Mouse (Mus musculus): ENCODE results near the gene Spcs2. TPM values are rescaled to one million over a fixed set of nuclear protein-coding genes. Genes with fewer than 3 reads are reported as not detected.

Gene Spcs2
- polyA plus RNA-seq, 1 experiment: 104 TPM

- H3K9me3 ChIP-seq (replicated peaks; ENCODE audit: control insufficient read depth, insufficient read depth, low read length, poor library complexity, severe bottlenecking): no peaks in the 10 kb centered on the region
- no peaks in the 10 kb centered on the region for H3K4me1 ChIP-seq (ENCODE audit: control insufficient read depth, insufficient read depth, low read length)
- H3K27ac ChIP-seq (ENCODE audit: insufficient read depth, low read length): no peak overlapping the region
- no peak overlapping the region for H3K4me3 ChIP-seq (ENCODE audit: low read depth, low read length)
- H3K9ac ChIP-seq (ENCODE audit: low read depth, poor library complexity, severe bottlenecking): no peak overlapping the region
- TF ChIP-seq CTCF (IDR thresholded peaks at IDR 0.05; ENCODE audit: low read depth, low read length) (no peak), EP300 (IDR thresholded peaks at IDR 0.05; ENCODE audit: insufficient read depth, low read depth, low read length) (no peak), POLR2A (IDR thresholded peaks at IDR 0.05; ENCODE audit: insufficient read depth, low read length) (no peak)
- no peaks in the 10 kb centered on the region for H3K36me3 ChIP-seq (ENCODE audit: control insufficient read depth, insufficient read depth, low read length, poor library complexity, severe bottlenecking)
- no peaks in the 10 kb centered on the region for H3K27me3 ChIP-seq (ENCODE audit: control insufficient read depth, insufficient read depth, low read length, poor library complexity, severe bottlenecking)
These were observed 38.9 kb upstream of the Spcs2 start for GRCm38 (mm10) chr7:99902208-99902607.

GRCm38 (mm10) chr7:99896905-99897304, 33.6 kb upstream of the Spcs2 start:
- no peak overlapping the region for H3K27ac ChIP-seq (ENCODE audit: insufficient read depth, low read length)
- H3K4me3 ChIP-seq (ENCODE audit: low read depth, low read length): no peak overlapping the region
- H3K36me3 ChIP-seq (ENCODE audit: control insufficient read depth, insufficient read depth, low read length, poor library complexity, severe bottlenecking): no peaks in the 10 kb centered on the region
- no peaks in the 10 kb centered on the region for H3K4me1 ChIP-seq (ENCODE audit: control insufficient read depth, insufficient read depth, low read length)
- H3K9me3 ChIP-seq (replicated peaks; ENCODE audit: control insufficient read depth, insufficient read depth, low read length, poor library complexity, severe bottlenecking): no peaks in the 10 kb centered on the region
- no peaks in the 10 kb centered on the region for H3K27me3 ChIP-seq (ENCODE audit: control insufficient read depth, insufficient read depth, low read length, poor library complexity, severe bottlenecking)
- H3K9ac ChIP-seq (ENCODE audit: low read depth, poor library complexity, severe bottlenecking): no peak overlapping the region
- no peak for TF ChIP-seq EP300 (IDR thresholded peaks at IDR 0.05; ENCODE audit: insufficient read depth, low read depth, low read length)
- no peak for TF ChIP-seq POLR2A (IDR thresholded peaks at IDR 0.05; ENCODE audit: insufficient read depth, low read length)
- no peak for TF ChIP-seq CTCF (IDR thresholded peaks at IDR 0.05; ENCODE audit: low read depth, low read length)

- no peaks in the 10 kb centered on the region for H3K36me3 ChIP-seq (ENCODE audit: control insufficient read depth, insufficient read depth, low read length, poor library complexity, severe bottlenecking)
- H3K27ac ChIP-seq (ENCODE audit: insufficient read depth, low read length): no peak overlapping the region
- no peaks in the 10 kb centered on the region for H3K9me3 ChIP-seq (replicated peaks; ENCODE audit: control insufficient read depth, insufficient read depth, low read length, poor library complexity, severe bottlenecking)
- no peaks in the 10 kb centered on the region for H3K4me1 ChIP-seq (ENCODE audit: control insufficient read depth, insufficient read depth, low read length)
- no peak overlapping the region for H3K9ac ChIP-seq (ENCODE audit: low read depth, poor library complexity, severe bottlenecking)
- TF ChIP-seq CTCF (IDR thresholded peaks at IDR 0.05; ENCODE audit: low read depth, low read length): no peak
- TF ChIP-seq POLR2A (IDR thresholded peaks at IDR 0.05; ENCODE audit: insufficient read depth, low read length): no peak
- TF ChIP-seq EP300 (IDR thresholded peaks at IDR 0.05; ENCODE audit: insufficient read depth, low read depth, low read length): no peak
- H3K4me3 ChIP-seq (ENCODE audit: low read depth, low read length): no peak overlapping the region
- no peaks in the 10 kb centered on the region for H3K27me3 ChIP-seq (ENCODE audit: control insufficient read depth, insufficient read depth, low read length, poor library complexity, severe bottlenecking)
These were observed 31.2 kb upstream of the Spcs2 start for GRCm38 (mm10) chr7:99894478-99894877.

- H3K9me3 ChIP-seq (replicated peaks; ENCODE audit: control insufficient read depth, insufficient read depth, low read length, poor library complexity, severe bottlenecking): no peaks in the 10 kb centered on the region
- TF ChIP-seq EP300 (IDR thresholded peaks at IDR 0.05; ENCODE audit: insufficient read depth, low read depth, low read length) (no peak), CTCF (IDR thresholded peaks at IDR 0.05; ENCODE audit: low read depth, low read length) (no peak), POLR2A (IDR thresholded peaks at IDR 0.05; ENCODE audit: insufficient read depth, low read length) (no peak)
- no peaks in the 10 kb centered on the region for H3K36me3 ChIP-seq (ENCODE audit: control insufficient read depth, insufficient read depth, low read length, poor library complexity, severe bottlenecking)
- H3K27ac ChIP-seq (ENCODE audit: insufficient read depth, low read length): no peak overlapping the region
- H3K27me3 ChIP-seq (ENCODE audit: control insufficient read depth, insufficient read depth, low read length, poor library complexity, severe bottlenecking): no peaks in the 10 kb centered on the region
- H3K9ac ChIP-seq (ENCODE audit: low read depth, poor library complexity, severe bottlenecking): no peak overlapping the region
- H3K4me1 ChIP-seq (ENCODE audit: control insufficient read depth, insufficient read depth, low read length): no peaks in the 10 kb centered on the region
- H3K4me3 ChIP-seq (ENCODE audit: low read depth, low read length): no peak overlapping the region
These were observed 30.7 kb upstream of the Spcs2 start for GRCm38 (mm10) chr7:99893967-99894366.

- no peak overlapping the region for H3K4me3 ChIP-seq (ENCODE audit: low read depth, low read length)
- TF ChIP-seq POLR2A (IDR thresholded peaks at IDR 0.05; ENCODE audit: insufficient read depth, low read length): no peak
- no peak for TF ChIP-seq EP300 (IDR thresholded peaks at IDR 0.05; ENCODE audit: insufficient read depth, low read depth, low read length)
- no peak overlapping the region for H3K27ac ChIP-seq (ENCODE audit: insufficient read depth, low read length)
- no peaks in the 10 kb centered on the region for H3K4me1 ChIP-seq (ENCODE audit: control insufficient read depth, insufficient read depth, low read length)
- H3K36me3 ChIP-seq (ENCODE audit: control insufficient read depth, insufficient read depth, low read length, poor library complexity, severe bottlenecking): no peaks in the 10 kb centered on the region
- H3K27me3 ChIP-seq (ENCODE audit: control insufficient read depth, insufficient read depth, low read length, poor library complexity, severe bottlenecking): no peaks in the 10 kb centered on the region
- no peaks in the 10 kb centered on the region for H3K9me3 ChIP-seq (replicated peaks; ENCODE audit: control insufficient read depth, insufficient read depth, low read length, poor library complexity, severe bottlenecking)
- no peak overlapping the region for H3K9ac ChIP-seq (ENCODE audit: low read depth, poor library complexity, severe bottlenecking)
These were observed 29.1 kb upstream of the Spcs2 start for GRCm38 (mm10) chr7:99892351-99892750.

- TF ChIP-seq CTCF (IDR thresholded peaks at IDR 0.05; ENCODE audit: low read depth, low read length): no peak
- no peak for TF ChIP-seq POLR2A (IDR thresholded peaks at IDR 0.05; ENCODE audit: insufficient read depth, low read length)
- no peak for TF ChIP-seq EP300 (IDR thresholded peaks at IDR 0.05; ENCODE audit: insufficient read depth, low read depth, low read length)
- Histone ChIP-seq H3K4me1 (ENCODE audit: control insufficient read depth, insufficient read depth, low read length) (no peaks in the 10 kb centered on the region), H3K9ac (ENCODE audit: low read depth, poor library complexity, severe bottlenecking) (no peak overlapping the region), H3K27ac (ENCODE audit: insufficient read depth, low read length) (no peak overlapping the region), H3K9me3 (replicated peaks; ENCODE audit: control insufficient read depth, insufficient read depth, low read length, poor library complexity, severe bottlenecking) (no peaks in the 10 kb centered on the region), H3K27me3 (ENCODE audit: control insufficient read depth, insufficient read depth, low read length, poor library complexity, severe bottlenecking) (no peaks in the 10 kb centered on the region), H3K36me3 (ENCODE audit: control insufficient read depth, insufficient read depth, low read length, poor library complexity, severe bottlenecking) (no peaks in the 10 kb centered on the region), H3K4me3 (ENCODE audit: low read depth, low read length) (no peak overlapping the region)
These were observed 28.2 kb upstream of the Spcs2 start for GRCm38 (mm10) chr7:99891471-99891870.
